Mouse (Mus musculus) heart, postnatal 25 days (tissue): ENCODE measurements around the gene Tm2d1. TPM values are rescaled to one million over a fixed set of nuclear protein-coding genes. Genes with fewer than 3 reads are reported as not detected.

ENCODE experiments used
- DNase-seq: peaks from one replicate; pipeline ENCODE4 v3.0.0; 2022; ENCODE audit warnings: low spot score
- intact Hi-C: fragments of 180-260 bp; cut with DNase I; formaldehyde crosslinking; loops from one replicate; pipeline ENCODE4 v1.15.1; 2025
- total RNA-seq, 2 experiments: library from RNA; stranded (reverse); gene quantifications; 2 replicates each; pipeline ENCODE4 v1.2.3; 2021

Gene Tm2d1
- total RNA-seq, 2 experiments from 2014 or later = 42.8 to 46.3 TPM

GRCm38 (mm10) chr4:98337197-98337596, 45.9 kb downstream of the Tm2d1 start:
- intact Hi-C loops = loop anchor here (5.0 kb wide), 1 partner anchor 1300 kb away; no protein-coding TSS in a partner anchor
- DNase-seq = no peak

- no peak for DNase-seq
- intact Hi-C loops = loop anchor here (5.0 kb wide), 1 partner anchor 1298 kb away; no protein-coding TSS in a partner anchor
These were observed 47.4 kb downstream of the Tm2d1 start for GRCm38 (mm10) chr4:98335726-98336125.

- intact Hi-C loops = loop anchor here (1.0 to 10.0 kb wide), 9 partner anchors 65 to 760 kb away; partner anchors contain the start of gene Nfia
- peak; percentile 89 for DNase-seq
These were observed 60.9 kb downstream of the Tm2d1 start for GRCm38 (mm10) chr4:98322223-98322622.

- intact Hi-C loops = loop anchor here (1.0 to 10.0 kb wide), 9 partner anchors 64 to 759 kb away; partner anchors contain the start of gene Nfia
- DNase-seq = peak; percentile 54
These were observed 61.6 kb downstream of the Tm2d1 start for GRCm38 (mm10) chr4:98321371-98322111.

GRCm38 (mm10) chr4:98318769-98319168, 64.3 kb downstream of the Tm2d1 start:
- DNase-seq = no peak
- intact Hi-C loops = no loop called here

- intact Hi-C loops = loop anchor here (2.0 kb wide), 1 partner anchor 206 kb away; no protein-coding TSS in a partner anchor
- no peak for DNase-seq
These were observed 66.0 kb downstream of the Tm2d1 start for GRCm38 (mm10) chr4:98317149-98317548.

Other genes starting within 250 kb of the Tm2d1 start
- 10 to 100 TPM; 14.8 to 15.1 TPM for gene Patj, start 12.5 kb upstream of the Tm2d1 start, total RNA-seq